Mouse (Mus musculus) embryo, embryonic 11 days (tissue): ENCODE data around the gene Os9.
"Not testable (repeated sequence)": the region's sequence is repeated elsewhere in the genome, so short reads cannot be mapped to it uniquely, and the experiment has no call there.

ENCODE experiments used
- DNase-seq: peaks from one replicate; pipeline ENCODE4 v3.0.0-alpha.2; 2015

The Os9 gene

DNA sequence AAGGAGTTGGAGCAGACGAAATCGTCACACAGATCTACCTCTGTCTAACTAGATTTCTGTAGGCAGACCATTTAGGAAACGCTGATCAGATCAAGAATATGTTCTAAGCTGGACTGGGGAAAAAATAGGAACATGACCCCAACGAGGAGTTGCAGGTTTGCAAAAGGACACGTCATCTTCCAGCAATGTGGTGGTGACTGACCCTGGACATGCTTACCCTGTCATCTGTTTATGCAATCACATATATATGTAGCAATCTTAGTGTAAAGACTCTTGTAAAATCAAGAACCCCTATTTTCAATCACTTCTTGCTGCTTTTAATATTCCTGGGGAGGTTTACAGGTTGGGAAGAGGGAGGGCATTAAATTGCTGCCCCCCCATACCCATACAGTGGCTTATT, 58.4 kb downstream of the Os9 start:
- DNase-seq: no peak

DNA sequence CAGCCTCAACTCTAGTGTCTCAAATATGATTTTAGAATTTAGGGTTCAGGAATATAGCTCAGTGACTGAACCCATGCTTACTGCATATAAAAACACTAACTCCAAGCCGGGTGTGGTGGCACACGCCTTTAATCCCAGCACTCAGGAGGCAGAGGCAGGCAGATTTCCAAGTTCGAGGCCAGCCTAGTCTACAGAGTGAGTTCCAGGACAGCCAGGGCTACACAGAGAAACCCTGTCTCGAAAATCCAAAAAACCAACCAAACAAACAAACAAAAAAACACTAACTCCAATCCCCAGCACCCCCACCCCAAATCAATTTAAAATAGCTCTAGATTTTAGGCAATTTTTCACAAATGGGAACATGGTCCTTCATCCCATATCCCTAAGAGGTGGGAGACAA, 58.8 kb downstream of the Os9 start:
- not testable (repeated sequence) for DNase-seq

DNA sequence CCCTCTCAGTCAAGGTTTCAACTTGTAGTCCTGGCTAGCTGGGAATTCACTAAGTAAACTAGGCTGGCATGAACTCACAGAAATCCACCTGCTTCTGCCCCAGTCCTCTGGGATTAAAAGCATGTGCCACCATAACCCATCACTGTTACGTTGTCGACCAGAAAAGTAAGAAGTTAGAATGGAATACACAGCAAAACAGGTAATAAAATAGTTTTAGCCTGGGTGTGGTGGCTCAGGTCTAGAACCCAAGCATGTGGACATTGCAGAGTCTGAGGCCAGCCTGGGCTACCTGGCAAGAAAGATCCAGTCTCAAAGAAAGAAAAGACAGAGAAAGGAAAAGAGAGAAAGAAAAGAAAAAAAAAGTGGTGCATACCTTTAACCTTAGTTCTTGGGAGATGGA, 59.4 kb downstream of the Os9 start:
- no peak for DNase-seq

DNA sequence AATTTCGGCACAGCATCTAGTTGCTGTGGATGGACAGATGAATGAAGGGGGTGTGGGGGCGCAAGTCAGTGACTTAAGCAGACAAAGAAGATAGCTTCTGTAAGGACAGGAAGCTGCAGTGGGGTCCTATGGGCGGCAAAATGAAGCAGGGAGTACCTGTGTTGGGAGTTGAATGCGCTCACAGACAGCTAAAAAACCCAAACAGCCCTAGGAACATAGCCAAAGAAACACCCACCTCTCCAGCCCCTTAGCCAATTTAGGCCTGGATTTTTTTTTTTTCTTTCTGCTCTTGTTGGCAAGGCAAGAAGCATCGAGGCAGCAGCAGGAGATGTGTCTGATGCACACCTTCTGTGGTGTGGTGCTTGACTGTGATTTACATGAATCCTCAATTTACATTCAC, 59.8 kb downstream of the Os9 start:
- no peak for DNase-seq

- DNase-seq: peak; percentile 87
These were observed 60.7 kb downstream of the Os9 start, which contains the start of gene March9 for GRCm38 (mm10) chr10:127059968-127060916. March9 (minus strand) TSS chr10:127060184.

GRCm38 (mm10) chr10:127059174-127059967, 61.6 kb downstream of the Os9 start:
- peak; percentile 70 for DNase-seq

DNA sequence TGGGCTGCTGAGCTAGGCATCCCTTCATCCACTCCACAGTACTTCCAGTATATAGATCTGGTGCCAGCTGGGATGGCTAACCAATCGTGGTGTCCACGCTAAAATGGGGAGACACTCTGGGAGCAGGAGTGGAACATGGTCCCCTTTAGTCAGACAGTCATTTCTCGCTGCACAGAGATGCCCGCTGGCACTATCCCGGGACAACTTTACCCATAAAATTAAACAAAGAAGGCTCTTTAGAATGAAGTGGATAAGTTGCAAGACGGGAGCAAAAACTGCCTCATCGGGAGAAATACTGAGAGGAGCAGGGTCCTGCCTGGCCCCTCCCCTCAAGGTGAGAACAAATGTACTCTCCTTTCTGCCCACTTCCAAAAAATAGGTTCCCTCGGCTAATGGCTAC, 62.2 kb downstream of the Os9 start:
- DNase-seq: no peak

DNA sequence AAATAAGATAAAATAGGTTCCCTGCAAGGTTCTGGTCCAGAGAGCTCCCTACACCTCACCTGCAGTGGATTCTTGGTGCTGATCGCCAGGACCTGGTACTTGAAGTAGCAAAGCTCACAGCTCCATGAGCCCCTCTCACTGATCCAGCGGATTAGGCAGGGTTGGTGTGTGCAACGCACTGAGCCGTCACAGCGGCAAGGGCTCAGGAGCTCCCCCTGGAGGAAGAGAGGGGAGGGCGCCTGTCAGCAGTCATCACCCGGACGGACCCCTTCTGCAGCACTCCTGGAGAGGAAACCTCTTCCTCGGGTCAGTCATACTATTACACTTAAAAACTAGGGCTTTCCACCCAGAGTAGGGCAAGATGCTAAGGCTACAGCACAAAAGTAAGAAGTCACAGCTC, 62.8 kb downstream of the Os9 start:
- DNase-seq: peak; percentile 89

DNA sequence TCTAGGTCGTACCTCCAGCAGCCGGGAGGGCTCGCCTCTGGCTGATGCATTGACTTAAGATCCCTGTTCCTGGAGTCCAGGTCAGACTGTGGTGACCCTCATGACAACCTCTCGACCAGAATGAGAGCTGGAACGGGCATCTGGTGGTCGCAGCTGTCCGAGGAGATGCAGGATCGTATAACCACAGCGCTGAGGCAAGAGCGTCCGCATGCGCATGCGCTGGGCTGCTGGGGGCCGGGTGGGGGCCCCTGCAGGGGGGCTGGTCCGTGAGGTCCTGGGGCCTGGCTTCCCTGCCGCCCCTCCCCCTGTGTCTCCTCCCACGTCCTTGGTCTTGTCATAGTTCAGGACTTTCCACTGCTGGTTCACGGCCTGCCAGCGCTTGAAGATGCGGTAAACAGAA, 64.4 kb downstream of the Os9 start:
- no peak for DNase-seq

DNA sequence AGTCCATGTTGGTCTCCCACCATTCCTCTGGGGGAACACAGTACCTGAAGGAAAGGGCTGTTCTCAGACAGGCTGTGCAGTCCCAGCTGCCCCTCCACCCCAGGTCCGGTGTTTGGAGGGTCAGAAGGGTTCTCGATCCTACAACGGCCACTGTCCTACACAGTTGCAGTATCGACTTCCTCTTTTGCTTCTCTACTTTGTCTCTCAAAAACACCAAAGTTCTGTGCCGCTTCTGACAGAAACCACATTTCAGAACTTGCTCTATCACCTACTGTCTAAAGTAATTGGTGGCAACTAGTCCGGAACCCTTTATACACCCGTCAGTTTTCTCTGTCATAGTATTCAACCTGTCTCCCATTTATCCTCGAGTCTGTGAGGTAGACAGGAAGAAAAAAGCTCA, 65.5 kb downstream of the Os9 start:
- no peak for DNase-seq

DNA sequence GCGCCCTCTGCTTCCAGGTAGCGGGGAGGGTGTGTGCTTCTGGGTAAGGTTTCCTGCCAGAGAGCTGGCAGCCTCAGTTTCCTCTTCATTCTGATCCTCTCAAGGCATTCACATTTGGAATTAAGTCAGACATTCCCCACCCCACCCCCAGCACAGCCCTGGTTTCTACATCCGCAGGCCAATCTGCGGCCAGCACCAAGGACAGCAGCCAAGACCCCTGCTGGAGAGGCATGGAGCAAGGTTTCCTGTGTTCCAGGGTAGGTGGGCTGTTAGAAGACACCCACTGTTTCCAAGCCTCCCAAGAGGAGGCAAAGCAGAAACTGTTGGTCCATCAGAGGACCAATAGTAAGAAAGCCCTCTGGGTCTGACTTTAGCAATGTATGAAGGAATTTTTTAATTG, 66.3 kb downstream of the Os9 start:
- DNase-seq: peak; percentile 54

- no peak for DNase-seq
These were observed 70.8 kb downstream of the Os9 start for GRCm38 (mm10) chr10:127050119-127050474.

GRCm38 (mm10) chr10:127049395-127050118, 71.4 kb downstream of the Os9 start:
- DNase-seq: no peak

GRCm38 (mm10) chr10:127048608-127049394, 72.1 kb downstream of the Os9 start:
- no peak for DNase-seq

GRCm38 (mm10) chr10:127047954-127048353, 73.0 kb downstream of the Os9 start, which contains the start of gene Cyp27b1:
Cyp27b1 (plus strand) TSS chr10:127048250.
- no peak for DNase-seq
